Mouse (Mus musculus) myocyte (in vitro differentiated cells): ENCODE results near the gene Cbx1.

Experiments used
- CEBPB ChIP-seq: IDR thresholded peaks from 2 replicates; pipeline ENCODE4 v1.6.1; 2011; ENCODE audit warnings: mild to moderate bottlenecking, moderate library complexity; ENCODE audit not compliant: poor library complexity, insufficient read depth, severe bottlenecking
- E2F4 ChIP-seq: IDR thresholded peaks from one replicate; pipeline ENCODE4 v1.6.1; 2011; ENCODE audit warnings: mild to moderate bottlenecking, control low read depth, moderate library complexity; ENCODE audit not compliant: insufficient read depth
- MAX ChIP-seq: IDR thresholded peaks from one replicate; pipeline ENCODE4 v1.6.1; 2011; ENCODE audit warnings: low read depth, mild to moderate bottlenecking, control low read depth
- POLR2A ChIP-seq: IDR thresholded peaks from one replicate; pipeline ENCODE4 v1.6.1; 2011; ENCODE audit warnings: low read depth, mild to moderate bottlenecking, control low read depth, moderate library complexity; ENCODE audit not compliant: insufficient read length
- POLR2AphosphoS2 ChIP-seq: IDR thresholded peaks from one replicate; pipeline ENCODE4 v1.6.1; 2011; ENCODE audit warnings: low read depth, control low read depth; ENCODE audit not compliant: insufficient read length
- REST ChIP-seq: IDR thresholded peaks from one replicate; pipeline ENCODE4 v1.6.1; 2011; ENCODE audit warnings: mild to moderate bottlenecking, control low read depth, moderate library complexity; ENCODE audit not compliant: insufficient read depth, insufficient read length
- TCF12 ChIP-seq: IDR thresholded peaks from one replicate; pipeline ENCODE4 v1.6.1; 2011; ENCODE audit warnings: mild to moderate bottlenecking, control low read depth; ENCODE audit not compliant: poor library complexity, insufficient read depth, severe bottlenecking
- TCF3 ChIP-seq: IDR thresholded peaks from one replicate; pipeline ENCODE4 v1.6.1; 2011; ENCODE audit warnings: low read depth, control low read depth; ENCODE audit not compliant: insufficient read length
- USF1 ChIP-seq: IDR thresholded peaks from one replicate; pipeline ENCODE4 v1.6.1; 2011; ENCODE audit warnings: low read depth, mild to moderate bottlenecking, control low read depth, moderate library complexity

- TF ChIP-seq MAX (no peak), POLR2A (no peak), CEBPB (no peak), POLR2AphosphoS2 (no peak), TCF12 (no peak), REST (no peak), USF1 (no peak), TCF3 (no peak), E2F4 (no peak)
Measured at GRCm38 (mm10) chr11:96814443-96814842, 25.5 kb downstream of the Cbx1 start.
